Mouse (Mus musculus) heart, adult 2 months (tissue): ENCODE measurements around the gene Sema3a. TPM values are rescaled to one million over a fixed set of nuclear protein-coding genes. Genes with fewer than 3 reads are reported as not detected.

Experiments used
- DNase-seq, 2 experiments: peaks; one replicate each; pipeline ENCODE4 v3.0.0; 2021
- H3K27ac ChIP-seq: fragments of 200-600 bp; 2 replicates; pipeline ENCODE4 v1.8.1; 2022
- H3K27me3 ChIP-seq: fragments of 200-500 bp; 2 replicates; pipeline ENCODE4 v1.6.1; 2012; ENCODE audit warnings: mild to moderate bottlenecking, low read length, inconsistent platforms, mixed read lengths; ENCODE audit not compliant: control insufficient read depth, insufficient read depth
- H3K36me3 ChIP-seq: fragments of 200-500 bp; 2 replicates; pipeline ENCODE4 v1.6.1; 2012; ENCODE audit warnings: low read length, inconsistent platforms; ENCODE audit not compliant: control insufficient read depth, insufficient read depth
- H3K4me1 ChIP-seq: fragments of 200-500 bp; 2 replicates; pipeline ENCODE4 v1.6.1; 2011; ENCODE audit warnings: low read length; ENCODE audit not compliant: control insufficient read depth, insufficient read depth
- H3K4me3 ChIP-seq: fragments of 200-600 bp; 2 replicates; pipeline ENCODE4 v1.8.1; 2022
- H3K79me2 ChIP-seq: fragments of 200-500 bp; replicated peaks from 2 replicates; pipeline ENCODE4 v1.6.1; 2012; ENCODE audit warnings: mild to moderate bottlenecking, inconsistent platforms, low read length, moderate library complexity, mixed read lengths; ENCODE audit not compliant: control insufficient read depth, insufficient read depth
- H3K9ac ChIP-seq: fragments of 200-500 bp; 2 replicates; pipeline ENCODE4 v1.6.1; 2012; ENCODE audit warnings: low read depth, mild to moderate bottlenecking, control low read depth, inconsistent platforms, low read length, mixed read lengths
- CTCF ChIP-seq: fragments of 200-600 bp; IDR thresholded peaks from 2 replicates; pipeline ENCODE4 v1.8.1; 2022; ENCODE audit warnings: antibody characterized with exemption, mild to moderate bottlenecking, moderate library complexity
- EP300 ChIP-seq: fragments of 200-500 bp; IDR thresholded peaks from 2 replicates; pipeline ENCODE4 v1.6.1; 2011; ENCODE audit warnings: low read depth, low read length, control low read depth; ENCODE audit not compliant: insufficient read depth
- POLR2A ChIP-seq: fragments of 200-500 bp; IDR thresholded peaks from 2 replicates; pipeline ENCODE4 v1.6.1; 2011; ENCODE audit warnings: mild to moderate bottlenecking, low read depth, low read length, control low read depth; ENCODE audit not compliant: insufficient read depth
- WGBS: fragments of 180-500 bp; shearing (Covaris S2); methylation state at CpG from one replicate; pipeline ENCODE4 v1.1.7; 2018; 5-methylcytosine and 5-hydroxymethylcytosine counted together
- intact Hi-C: fragments of 180-260 bp; cut with DNase I; formaldehyde crosslinking; loops from one replicate; pipeline ENCODE4 v1.15.1; 2025
- polyA plus RNA-seq: library from polyadenylated mRNA; depleted of rRNA; stranded (reverse); fragments of >200 nt; gene quantifications from 2 replicates; pipeline ENCODE4 v1.2.3, GENCODE M21; 2012
- total RNA-seq, 2 experiments: library from RNA; stranded (reverse); gene quantifications; 2 replicates each; pipeline ENCODE4 v1.2.3; 2021

Sema3a gene
- total and polyA plus RNA-seq, 3 experiments = 0.55 to 1.8 (median 1.4) TPM

DNA sequence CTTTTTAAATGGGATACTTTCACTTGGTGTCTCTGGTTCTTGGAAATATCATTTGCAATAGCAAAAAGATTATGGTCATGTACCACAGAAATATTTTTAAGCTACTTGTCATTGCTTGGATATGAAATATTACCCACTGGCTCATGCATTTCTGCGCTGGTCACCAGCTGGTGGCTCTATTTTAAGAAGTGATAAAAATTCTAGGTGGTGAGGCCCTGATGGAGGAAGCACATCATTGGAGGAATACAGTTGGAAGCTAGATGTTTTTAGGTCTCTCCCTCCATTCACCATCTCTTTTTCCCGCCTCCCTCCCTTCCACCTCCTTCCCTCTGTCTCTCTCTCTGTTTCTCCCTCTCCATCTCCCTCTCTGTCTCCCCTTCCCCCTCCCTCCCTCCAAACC, 57.0 kb downstream of the Sema3a start:
- DNase-seq = no peak
- Histone ChIP-seq H3K4me3 (no peak overlapping the region), H3K9ac (no peak overlapping the region), H3K36me3 (no peaks in the 10 kb centered on the region), H3K79me2 (no peaks in the 10 kb centered on the region), H3K4me1 (no peaks in the 10 kb centered on the region), H3K27ac (no peak overlapping the region), H3K27me3 (no peaks in the 10 kb centered on the region)
- intact Hi-C loops = no loop called here
- WGBS = 79% methylated on average over 2 of the region's 2 CpGs
- TF ChIP-seq POLR2A = no peak
- no peak for TF ChIP-seq CTCF

DNA sequence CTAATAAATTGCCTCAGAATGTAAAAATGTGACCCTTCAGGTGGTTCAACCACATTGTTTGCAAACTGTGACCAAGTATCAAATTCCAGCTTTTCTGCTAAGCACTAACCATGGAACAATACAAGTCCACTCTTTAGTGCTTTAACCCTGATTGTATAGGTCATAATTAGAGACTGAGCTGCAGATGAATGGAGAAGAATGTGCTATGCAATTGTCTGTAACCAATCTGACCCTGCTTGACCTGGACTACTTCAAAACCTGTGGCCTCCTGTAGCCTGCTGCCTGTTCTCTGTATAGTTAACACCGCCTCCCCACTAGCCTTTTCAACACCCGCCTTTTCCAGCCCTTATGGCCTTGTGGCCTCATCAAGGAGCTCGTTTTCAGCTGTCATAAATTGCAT, 72.7 kb downstream of the Sema3a start:
- intact Hi-C loops = no loop called here
- 53% methylated on average over 3 of the region's 3 CpGs for WGBS
- H3K79me2 ChIP-seq = no peaks in the 10 kb centered on the region
- no peak for TF ChIP-seq CTCF
- no peak for TF ChIP-seq EP300
- TF ChIP-seq POLR2A = no peak
- no peaks in the 10 kb centered on the region for H3K36me3 ChIP-seq
- no peaks in the 10 kb centered on the region for H3K27me3 ChIP-seq
- H3K27ac ChIP-seq = no peak overlapping the region
- H3K4me3 ChIP-seq = no peak overlapping the region
- no peaks in the 10 kb centered on the region for H3K4me1 ChIP-seq
- DNase-seq = no peak
- H3K9ac ChIP-seq = no peak overlapping the region

DNA sequence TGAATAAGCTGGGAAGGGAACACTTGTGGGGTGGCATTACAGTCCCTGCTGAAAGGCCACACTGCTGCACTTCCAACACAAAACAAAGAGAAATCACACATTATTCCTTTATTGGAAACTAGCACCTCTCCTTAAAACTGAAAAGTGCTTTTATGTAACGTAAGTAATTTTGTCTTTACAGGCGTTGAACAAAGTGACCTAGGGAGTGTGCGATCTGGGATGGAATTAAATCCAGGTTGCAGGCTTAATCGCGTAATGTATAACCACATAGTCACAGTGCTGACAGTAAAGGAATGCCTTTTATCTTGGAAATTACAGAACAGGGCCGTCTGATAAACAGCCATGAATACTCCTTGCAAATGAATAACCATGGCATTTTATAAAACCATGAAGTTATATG, 74.5 kb downstream of the Sema3a start:
- Histone ChIP-seq H3K9ac (no peak overlapping the region), H3K4me1 (no peaks in the 10 kb centered on the region), H3K36me3 (no peaks in the 10 kb centered on the region), H3K4me3 (no peak overlapping the region), H3K79me2 (no peaks in the 10 kb centered on the region), H3K27me3 (no peaks in the 10 kb centered on the region), H3K27ac (no peak overlapping the region)
- 76% methylated on average over 6 of the region's 6 CpGs for WGBS
- TF ChIP-seq EP300 = no peak
- no peak for TF ChIP-seq CTCF
- TF ChIP-seq POLR2A = no peak
- intact Hi-C loops = no loop called here
- no peak for DNase-seq

DNA sequence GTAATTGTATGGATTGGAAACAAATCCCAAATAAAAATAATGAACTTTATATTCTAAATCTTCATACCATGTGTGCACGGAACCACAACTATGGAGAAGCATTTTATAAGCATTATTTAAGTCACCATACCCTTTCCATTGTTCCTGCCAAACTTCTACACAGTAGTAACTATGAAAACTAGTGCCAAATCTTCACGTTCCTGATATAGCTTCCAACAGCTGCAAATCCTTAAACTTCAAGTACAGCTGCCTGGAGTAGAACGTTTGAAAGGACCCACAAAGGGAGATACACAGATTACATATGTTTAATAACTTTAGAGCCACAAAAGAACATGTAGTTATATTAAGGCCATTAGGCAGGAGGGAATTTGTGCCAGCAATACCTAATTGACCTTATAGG, 130.1 kb downstream of the Sema3a start:
- 40% methylated on average over 3 of the region's 3 CpGs for WGBS
- intact Hi-C loops = no loop called here
- TF ChIP-seq EP300 = no peak
- TF ChIP-seq CTCF = no peak
- no peak for TF ChIP-seq POLR2A
- H3K9ac ChIP-seq = no peak overlapping the region
- no peak overlapping the region for H3K27ac ChIP-seq
- no peak overlapping the region for H3K4me3 ChIP-seq
- no peaks in the 10 kb centered on the region for H3K4me1 ChIP-seq
- H3K27me3 ChIP-seq = no peaks in the 10 kb centered on the region
- H3K79me2 ChIP-seq = no peaks in the 10 kb centered on the region
- DNase-seq = no peak
- no peaks in the 10 kb centered on the region for H3K36me3 ChIP-seq

DNA sequence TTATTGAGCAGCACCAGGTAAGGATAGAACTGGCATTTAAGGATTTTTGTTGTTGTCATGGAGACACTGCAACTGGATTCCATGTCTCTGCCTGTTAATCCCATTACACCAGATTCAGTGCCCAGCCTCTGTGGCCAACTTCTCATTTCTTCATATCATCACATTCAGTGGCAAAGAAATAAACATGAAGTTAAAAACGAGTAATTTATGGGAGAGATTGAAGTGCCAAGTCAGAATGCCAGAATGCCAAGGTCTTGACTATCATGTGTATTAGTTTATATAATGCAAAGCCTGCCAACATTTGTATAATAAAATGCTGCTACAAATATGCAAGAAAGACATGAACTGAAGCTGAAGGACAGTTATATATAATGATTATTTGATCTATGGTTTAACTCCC, 131.1 kb downstream of the Sema3a start:
- Histone ChIP-seq H3K9ac (no peak overlapping the region), H3K27me3 (no peaks in the 10 kb centered on the region), H3K27ac (no peak overlapping the region), H3K4me1 (no peaks in the 10 kb centered on the region), H3K4me3 (no peak overlapping the region), H3K79me2 (no peaks in the 10 kb centered on the region), H3K36me3 (no peaks in the 10 kb centered on the region)
- intact Hi-C loops = no loop called here
- no peak for DNase-seq
- WGBS = 50% methylated on average over 1 of the region's 1 CpGs
- TF ChIP-seq CTCF (no peak), EP300 (no peak), POLR2A (no peak)

DNA sequence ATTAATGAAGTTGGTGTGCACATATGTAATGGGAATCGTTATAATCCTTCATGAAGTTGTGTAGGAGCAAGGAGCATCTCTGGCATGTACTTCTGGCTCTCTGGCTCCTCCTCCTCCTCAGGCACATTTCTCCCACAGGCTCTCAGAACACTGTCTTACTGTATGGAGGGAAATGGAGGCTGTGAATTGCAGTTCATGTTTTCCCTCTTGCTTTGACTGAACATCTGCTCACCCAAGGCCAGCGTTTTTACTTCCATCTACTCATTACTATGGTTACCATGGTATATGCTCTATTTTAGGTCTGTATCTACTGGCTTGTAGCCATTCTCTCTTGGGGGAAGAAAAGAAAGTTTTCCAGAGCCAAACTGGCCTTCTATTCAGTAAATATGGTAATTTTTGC, 137.9 kb downstream of the Sema3a start:
- Histone ChIP-seq H3K4me3 (no peak overlapping the region), H3K27me3 (no peaks in the 10 kb centered on the region), H3K9ac (no peak overlapping the region), H3K4me1 (no peaks in the 10 kb centered on the region), H3K79me2 (no peaks in the 10 kb centered on the region), H3K27ac (no peak overlapping the region), H3K36me3 (no peaks in the 10 kb centered on the region)
- TF ChIP-seq EP300 (no peak), POLR2A (no peak), CTCF (no peak)
- no peak for DNase-seq
- WGBS = 56% methylated on average over 2 of the region's 2 CpGs
- intact Hi-C loops = no loop called here

DNA sequence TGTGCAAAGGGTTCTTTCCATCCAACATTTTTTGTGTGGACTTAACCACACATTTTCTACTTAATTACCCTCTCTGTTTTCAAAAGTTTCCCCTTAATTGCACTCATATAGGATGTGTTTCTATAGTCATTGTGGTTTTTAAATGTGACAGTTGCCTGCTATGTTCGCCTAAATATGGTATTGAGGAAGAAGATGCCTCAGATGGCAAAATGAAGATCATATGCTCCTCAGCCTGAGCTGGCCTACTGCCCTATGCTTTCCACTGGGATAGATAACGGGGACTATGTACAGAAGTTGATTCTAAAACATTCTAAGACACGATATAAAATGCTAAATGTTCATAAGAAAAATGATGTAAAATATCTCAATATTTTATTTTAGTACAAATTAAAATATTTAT, 138.3 kb downstream of the Sema3a start:
- no peak overlapping the region for H3K9ac ChIP-seq
- intact Hi-C loops = no loop called here
- no peak overlapping the region for H3K4me3 ChIP-seq
- no peaks in the 10 kb centered on the region for H3K27me3 ChIP-seq
- H3K79me2 ChIP-seq = no peaks in the 10 kb centered on the region
- H3K4me1 ChIP-seq = no peaks in the 10 kb centered on the region
- H3K27ac ChIP-seq = no peak overlapping the region
- DNase-seq = no peak
- no peaks in the 10 kb centered on the region for H3K36me3 ChIP-seq
- WGBS = 64% methylated on average over 3 of the region's 3 CpGs
- TF ChIP-seq POLR2A (no peak), EP300 (no peak), CTCF (no peak)
